Mouse (Mus musculus) leukemia stem cell, adult 10-12 weeks (primary cell): ENCODE measurements around the gene Saxo1. TPM values are rescaled to one million over a fixed set of nuclear protein-coding genes. Genes with fewer than 3 reads are reported as not detected.

ENCODE experiments used
- polyA plus RNA-seq: library from polyadenylated mRNA; stranded (reverse); fragments of >175 nt; gene quantifications from 2 replicates; pipeline ENCODE4 v1.2.3, GENCODE M21; 2012; ENCODE audit warnings: low replicate concordance

Gene Saxo1
- not detected in 2 replicates for polyA plus RNA-seq

DNA sequence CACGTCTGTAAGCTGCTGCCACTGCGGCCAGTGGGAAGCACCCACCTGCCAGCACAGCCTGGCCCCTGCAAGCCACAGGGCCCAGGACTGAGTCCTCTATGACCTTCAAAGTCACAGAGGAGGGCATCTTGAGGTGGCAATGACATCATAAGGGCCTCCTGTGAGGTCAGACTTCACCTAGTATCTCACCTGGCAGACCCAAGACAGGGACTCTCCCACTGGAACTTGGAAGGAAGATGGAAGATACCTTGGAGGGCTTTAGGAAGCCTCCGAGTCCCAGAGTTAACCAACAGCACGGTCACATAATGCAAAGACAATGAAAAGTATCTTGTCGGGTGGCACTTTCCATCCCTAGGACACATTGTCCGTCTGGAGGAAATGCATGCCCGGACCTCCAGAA is at the start of gene Saxo1:
Saxo1 (minus strand) TSS at position 101 of the 400 bp plus-strand sequence.

DNA sequence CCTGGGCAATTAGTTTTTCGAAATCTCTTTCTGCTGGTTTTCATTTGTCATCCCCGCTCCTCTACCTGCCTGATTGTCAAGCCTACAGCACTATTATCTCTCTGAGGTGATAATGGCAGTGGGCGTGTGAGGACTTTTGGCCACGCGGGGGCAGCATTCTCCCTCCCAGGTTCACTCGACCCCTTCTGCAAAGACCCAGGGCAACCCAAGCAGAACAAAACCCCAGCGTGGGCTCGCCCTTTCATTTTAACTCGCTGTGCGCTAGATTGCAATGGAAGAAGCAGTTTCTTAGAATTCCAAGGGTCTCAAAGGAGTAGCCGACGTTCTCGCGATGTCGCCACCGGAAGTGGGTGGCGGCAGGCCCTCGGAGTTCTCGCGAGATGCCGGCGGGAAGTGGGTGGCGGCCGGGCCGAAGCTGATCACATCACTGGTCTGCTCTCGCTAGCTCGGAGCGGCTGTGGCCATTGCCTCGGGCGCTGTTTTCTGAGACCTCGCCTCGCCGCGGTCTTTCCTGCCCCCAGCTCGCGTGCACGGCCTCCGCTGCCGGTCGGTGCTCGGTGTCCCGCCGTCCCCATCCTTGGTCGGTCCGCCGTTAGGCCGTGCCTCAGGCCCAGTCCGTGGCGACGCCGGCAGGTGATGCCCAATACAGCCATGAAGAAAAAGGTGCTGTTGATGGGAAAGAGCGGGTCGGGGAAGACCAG is 17.3 kb upstream of the Saxo1 start, which contains the start of gene Rraga:
Rraga (plus strand) TSS at position 386 of the 701 bp plus-strand sequence.

Other genes with a start within 250 kb of the Saxo1 start
- gene Rraga, start 17.3 kb upstream of the Saxo1 start, polyA plus RNA-seq = 53.1 and 86.6 TPM in 2 replicates
- gene Haus6, start 53.7 kb upstream of the Saxo1 start, polyA plus RNA-seq = 26.3 and 33.9 TPM in 2 replicates
- gene Plin2, start 111.7 kb upstream of the Saxo1 start, polyA plus RNA-seq = 4.0 and 12.3 TPM in 2 replicates
- 3.6 and 12.3 TPM in 2 replicates for gene Dennd4c, start 190.2 kb upstream of the Saxo1 start, polyA plus RNA-seq